27 mouse cellular contexts compared by ENCODE assay signal in genomic region chr7:45956611-45957010, GRCm38 (mm10).
"Had no signal": no experiment of that assay in that cellular context is flagged by ENCODE, and none has a peak within 500 bp of the region (broad histone marks: within the 10 kb centered on the region; RNA-seq: fewer than 3 reads in every experiment).

No protein-coding gene starts in this region.

- DNase-seq: gastrocnemius, adult 2 months; gastrocnemius, postnatal 10 days; gastrocnemius, postnatal 25 days; heart, adult 11 months; heart, adult 2 months; heart, postnatal 14 days; heart, postnatal 36 days; kidney, adult 18-20 months; kidney, adult 8-10 months; kidney, postnatal 10 days; kidney, postnatal 36 days; layer of hippocampus, adult 9-11 months; layer of hippocampus, postnatal 36 days; left cerebral cortex, postnatal 4 days had no signal

- H3K27ac ChIP-seq: gastrocnemius, adult 2 months; heart, adult 2 months; heart, embryonic 13.5 days; heart, embryonic 15.5 days; hindbrain, embryonic 12.5 days; hindbrain, embryonic 14.5 days; intestine, embryonic 15.5 days; limb, embryonic 13.5 days; limb, embryonic 15.5 days; liver, embryonic 12.5 days; liver, embryonic 14.5 days had no signal

- H3K4me2 ChIP-seq: heart, embryonic 11.5 days; heart, embryonic 13.5 days; heart, embryonic 15.5 days; hindbrain, embryonic 12.5 days; hindbrain, embryonic 14.5 days; intestine, embryonic 15.5 days; limb, embryonic 13.5 days; limb, embryonic 15.5 days; liver, embryonic 12.5 days had no signal

- H3K9me3 ChIP-seq: heart, embryonic 13.5 days; heart, embryonic 15.5 days; hindbrain, embryonic 12.5 days; intestine, embryonic 15.5 days; limb, embryonic 13.5 days; limb, embryonic 15.5 days; liver, embryonic 12.5 days had no signal

- H3K4me1 ChIP-seq: heart, embryonic 13.5 days; heart, embryonic 15.5 days; hindbrain, embryonic 12.5 days; intestine, embryonic 15.5 days; limb, embryonic 13.5 days; limb, embryonic 15.5 days; liver, embryonic 12.5 days had no signal

- ATAC-seq: hindbrain, embryonic 16.5 days; inflammation-experienced regulatory T-cells, adult 6 months; intestine, embryonic 15.5 days; intestine, postnatal 0 days; liver, embryonic 12.5 days had no signal

- H3K4me3 ChIP-seq: gastrocnemius, adult 2 months; heart, adult 2 months; heart, embryonic 13.5 days; heart, embryonic 15.5 days; hindbrain, embryonic 12.5 days; intestine, embryonic 15.5 days; limb, embryonic 13.5 days; limb, embryonic 15.5 days; liver, embryonic 12.5 days had no signal

- H3K9ac ChIP-seq: heart, embryonic 13.5 days; heart, embryonic 15.5 days; hindbrain, embryonic 12.5 days; hindbrain, embryonic 14.5 days; intestine, embryonic 15.5 days; limb, embryonic 13.5 days; limb, embryonic 15.5 days; liver, embryonic 12.5 days; liver, embryonic 14.5 days had no signal

- H3K36me3 ChIP-seq: heart, embryonic 13.5 days; heart, embryonic 15.5 days; hindbrain, embryonic 12.5 days; intestine, embryonic 15.5 days; limb, embryonic 13.5 days; limb, embryonic 15.5 days; liver, embryonic 12.5 days had no signal

- H3K27me3 ChIP-seq: heart, embryonic 15.5 days; hindbrain, embryonic 12.5 days; intestine, embryonic 15.5 days; limb, embryonic 13.5 days; limb, embryonic 15.5 days; liver, embryonic 12.5 days had no signal
